Mouse (Mus musculus): ENCODE data around the gene Gm17651.

The Gm17651 gene

GRCm38 (mm10) chr3:97634288-97634761 lies 40.2 kb downstream of the Gm17651 start:
- in situ Hi-C loops (cut with MboI; ENCODE audit: unreplicated experiment in 2 of 2) = no loop called here

DNA sequence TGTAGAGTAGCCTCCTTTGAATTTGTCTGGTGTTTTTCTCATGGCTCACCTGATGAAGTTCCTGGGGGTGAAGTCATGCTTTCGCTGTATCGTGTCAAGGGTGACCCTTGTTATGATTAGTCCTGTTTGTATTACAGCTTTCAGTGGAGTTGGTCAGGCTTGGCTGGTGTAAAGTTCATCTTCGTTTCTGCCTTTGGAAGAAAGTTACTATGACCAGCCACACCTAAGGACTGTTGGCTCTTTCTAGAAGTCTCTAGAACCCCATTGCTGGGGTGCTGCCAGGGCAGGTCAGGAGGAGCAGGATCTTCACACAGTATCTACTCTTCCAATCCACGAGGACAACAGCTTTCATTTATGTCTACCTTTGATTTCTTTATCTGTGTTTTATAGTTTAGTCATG lies 41.0 kb downstream of the Gm17651 start:
- in situ Hi-C loops (cut with MboI; ENCODE audit: unreplicated experiment in 2 of 2) = no loop called here

DNA sequence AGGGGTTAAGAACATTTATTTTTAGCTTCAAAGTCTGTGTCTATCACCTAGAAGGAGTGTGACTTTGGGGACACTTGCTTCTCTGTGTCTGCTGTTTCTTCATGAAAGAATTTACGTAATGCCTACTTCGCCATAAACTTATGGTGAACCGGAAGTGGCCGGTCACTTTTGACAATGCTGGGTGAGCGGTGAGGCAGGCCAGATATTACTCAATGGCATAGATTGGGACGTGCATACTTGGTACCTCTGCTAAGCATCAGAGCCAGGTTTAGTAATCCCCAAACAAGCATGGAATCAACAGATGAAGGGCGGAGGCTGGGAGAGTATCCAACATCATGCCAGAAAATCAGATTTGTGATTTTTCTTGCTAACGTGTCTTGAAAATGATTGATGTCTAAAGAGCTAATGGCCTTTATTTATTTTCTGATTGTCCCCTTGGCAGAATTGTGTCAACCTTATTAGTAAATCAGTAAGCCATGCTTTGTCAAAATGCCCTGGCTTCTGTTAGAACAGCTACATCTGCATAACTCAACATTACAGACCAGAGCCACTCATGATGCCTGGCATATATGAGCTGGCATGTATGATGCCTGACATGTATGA lies 43.1 kb downstream of the Gm17651 start:
- in situ Hi-C loops (cut with MboI; ENCODE audit: unreplicated experiment in 2 of 2) = no loop called here

GRCm38 (mm10) chr3:97630746-97631145 lies 43.7 kb downstream of the Gm17651 start:
- in situ Hi-C loops (cut with MboI; ENCODE audit: unreplicated experiment in 2 of 2) = no loop called here

- in situ Hi-C loops (cut with MboI; ENCODE audit: unreplicated experiment in 2 of 2) = no loop called here
Observed at GRCm38 (mm10) chr3:97629941-97630340, 44.6 kb downstream of the Gm17651 start.

GRCm38 (mm10) chr3:97628391-97629001 lies 46.0 kb downstream of the Gm17651 start, which contains the start of gene Fmo5:
Gene Fmo5, plus strand, starts transcription at chr3:97628804.
- in situ Hi-C loops (cut with MboI; ENCODE audit: unreplicated experiment in 2 of 2) = no loop called here

GRCm38 (mm10) chr3:97627893-97628292 lies 46.6 kb downstream of the Gm17651 start:
- in situ Hi-C loops (cut with MboI; ENCODE audit: unreplicated experiment in 2 of 2) = no loop called here

- in situ Hi-C loops (cut with MboI; ENCODE audit: unreplicated experiment in 2 of 2) = no loop called here
Observed at GRCm38 (mm10) chr3:97624611-97625010, 49.9 kb downstream of the Gm17651 start.
